Mouse (Mus musculus): Measurements from ENCODE around the gene Lrrc66. TPM values are rescaled to one million over a fixed set of nuclear protein-coding genes. Genes with fewer than 3 reads are reported as not detected.

The Lrrc66 gene
- polyA plus RNA-seq, 1 experiment from 2014 or later = not detected

- no peak overlapping the region for H3K4me2 ChIP-seq (replicated peaks)
- H3K9me3 ChIP-seq = no peaks in the 10 kb centered on the region
- no peak overlapping the region for H3K27ac ChIP-seq
- H3K4me1 ChIP-seq = peaks cover 7% of the 10 kb centered on the region; the same call in 1 of the 2 replicates
- WGBS = 97% methylated on average over 3 of the region's 3 CpGs
- ATAC-seq (ENCODE audit: low FRiP score, low read depth) = no peak
- peaks cover 59% of the 10 kb centered on the region for H3K36me3 ChIP-seq
- no peak overlapping the region for H3K4me3 ChIP-seq
- no peaks in the 10 kb centered on the region for H3K27me3 ChIP-seq
- H3K9ac ChIP-seq = no peak overlapping the region
These were observed 8.7 kb upstream of the Lrrc66 start for GRCm38 (mm10) chr5:73641058-73641457.

- ATAC-seq (ENCODE audit: low FRiP score, low read depth) = peak; percentile 66; the same call in 1 of the 2 replicates
- peaks cover 79% of the 10 kb centered on the region for H3K36me3 ChIP-seq
These were observed 5.2 kb upstream of the Lrrc66 start for GRCm38 (mm10) chr5:73637337-73638107.

GRCm38 (mm10) chr5:73633141-73633540 is 815 bp upstream of the Lrrc66 start:
- no peak; the same call in 1 of the 2 replicates for ATAC-seq (ENCODE audit: low FRiP score, low read depth)

More at GRCm38 (mm10) chr5:73637337-73638107, 5.2 kb upstream of the Lrrc66 start:
- Histone ChIP-seq H3K9me3 (peaks cover 7% of the 10 kb centered on the region), H3K27ac (no peak overlapping the region), H3K4me2 (replicated peaks) (no peak overlapping the region), H3K9ac (no peak overlapping the region), H3K27me3 (no peaks in the 10 kb centered on the region), H3K4me3 (no peak overlapping the region), H3K4me1 (peaks cover 3% of the 10 kb centered on the region; the same call in 1 of the 2 replicates)
- WGBS = 40% methylated on average over 8 of the region's 8 CpGs

GRCm38 (mm10) chr5:73631001-73631558 is 1.2 kb downstream of the Lrrc66 start:
- WGBS = 77% methylated on average over 10 of the region's 10 CpGs
- no peak overlapping the region for H3K27ac ChIP-seq
- peaks cover 7% of the 10 kb centered on the region for H3K9me3 ChIP-seq
- H3K36me3 ChIP-seq = peaks cover 31% of the 10 kb centered on the region
- H3K4me2 ChIP-seq (replicated peaks) = no peak overlapping the region
- H3K4me1 ChIP-seq = no peaks in the 10 kb centered on the region
- H3K4me3 ChIP-seq = no peak overlapping the region
- no peaks in the 10 kb centered on the region for H3K27me3 ChIP-seq
- no peak overlapping the region for H3K9ac ChIP-seq
- ATAC-seq (ENCODE audit: low FRiP score, low read depth) = no peak

More at GRCm38 (mm10) chr5:73633141-73633540, 815 bp upstream of the Lrrc66 start:
- no peak overlapping the region for H3K9ac ChIP-seq
- no peak overlapping the region for H3K4me2 ChIP-seq (replicated peaks)
- H3K4me3 ChIP-seq = no peak overlapping the region
- peaks cover 3% of the 10 kb centered on the region; the same call in 1 of the 2 replicates for H3K4me1 ChIP-seq
- H3K27me3 ChIP-seq = no peaks in the 10 kb centered on the region
- 66% methylated on average over 8 of the region's 8 CpGs for WGBS
- H3K27ac ChIP-seq = no peak overlapping the region
- peaks cover 45% of the 10 kb centered on the region for H3K36me3 ChIP-seq
- peaks cover 7% of the 10 kb centered on the region for H3K9me3 ChIP-seq

GRCm38 (mm10) chr5:73630141-73630540 is 2.2 kb downstream of the Lrrc66 start:
- H3K4me1 ChIP-seq = no peaks in the 10 kb centered on the region
- ATAC-seq (ENCODE audit: low FRiP score, low read depth) = no peak
- peaks cover 7% of the 10 kb centered on the region for H3K9me3 ChIP-seq
- WGBS = 81% methylated on average over 5 of the region's 5 CpGs
- H3K4me2 ChIP-seq (replicated peaks) = no peak overlapping the region
- H3K4me3 ChIP-seq = no peak overlapping the region
- no peak overlapping the region for H3K9ac ChIP-seq
- no peak overlapping the region for H3K27ac ChIP-seq
- no peaks in the 10 kb centered on the region for H3K27me3 ChIP-seq
- peaks cover 23% of the 10 kb centered on the region for H3K36me3 ChIP-seq

GRCm38 (mm10) chr5:73627991-73628390 is 4.3 kb downstream of the Lrrc66 start:
- 77% methylated on average over 15 of the region's 15 CpGs for WGBS

GRCm38 (mm10) chr5:73627559-73627958 is 4.8 kb downstream of the Lrrc66 start:
- no peak for ATAC-seq (ENCODE audit: low FRiP score, low read depth)
- Histone ChIP-seq H3K9ac (no peak overlapping the region), H3K4me2 (replicated peaks) (no peak overlapping the region), H3K9me3 (no peaks in the 10 kb centered on the region), H3K4me3 (no peak overlapping the region), H3K36me3 (0 out of 2 replicates have a peak, but pooled peaks cover 2% of the 10 kb centered on the region), H3K4me1 (no peaks in the 10 kb centered on the region), H3K27ac (no peak overlapping the region), H3K27me3 (no peaks in the 10 kb centered on the region)
- 57% methylated on average over 4 of the region's 4 CpGs for WGBS

More at GRCm38 (mm10) chr5:73627991-73628390, 4.3 kb downstream of the Lrrc66 start:
- H3K36me3 ChIP-seq = peaks cover 4% of the 10 kb centered on the region; the same call in 1 of the 2 replicates
- no peak overlapping the region for H3K4me2 ChIP-seq (replicated peaks)
- no peaks in the 10 kb centered on the region for H3K27me3 ChIP-seq
- H3K4me3 ChIP-seq = no peak overlapping the region
- no peak overlapping the region for H3K27ac ChIP-seq
- no peaks in the 10 kb centered on the region for H3K9me3 ChIP-seq
- no peaks in the 10 kb centered on the region for H3K4me1 ChIP-seq
- no peak for ATAC-seq (ENCODE audit: low FRiP score, low read depth)
- no peak overlapping the region for H3K9ac ChIP-seq

GRCm38 (mm10) chr5:73626842-73627241 is 5.5 kb downstream of the Lrrc66 start:
- no peak for ATAC-seq (ENCODE audit: low FRiP score, low read depth)
- no peaks in the 10 kb centered on the region for H3K9me3 ChIP-seq
- H3K4me3 ChIP-seq = no peak overlapping the region
- no peak overlapping the region for H3K4me2 ChIP-seq (replicated peaks)
- no peaks in the 10 kb centered on the region for H3K4me1 ChIP-seq
- H3K36me3 ChIP-seq = no peaks in the 10 kb centered on the region
- 71% methylated on average over 7 of the region's 7 CpGs for WGBS
- no peaks in the 10 kb centered on the region for H3K27me3 ChIP-seq
- H3K27ac ChIP-seq = no peak overlapping the region
- no peak overlapping the region for H3K9ac ChIP-seq

GRCm38 (mm10) chr5:73625505-73625904 is 6.8 kb downstream of the Lrrc66 start:
- Histone ChIP-seq H3K27me3 (no peaks in the 10 kb centered on the region), H3K9me3 (no peaks in the 10 kb centered on the region), H3K36me3 (no peaks in the 10 kb centered on the region), H3K27ac (no peak overlapping the region), H3K9ac (no peak overlapping the region), H3K4me1 (no peaks in the 10 kb centered on the region), H3K4me2 (replicated peaks) (no peak overlapping the region), H3K4me3 (no peak overlapping the region)
- no peak for ATAC-seq (ENCODE audit: low FRiP score, low read depth)
- 82% methylated on average over 1 of the region's 1 CpGs for WGBS

- Histone ChIP-seq H3K36me3 (no peaks in the 10 kb centered on the region), H3K9me3 (no peaks in the 10 kb centered on the region), H3K9ac (no peak overlapping the region), H3K4me3 (no peak overlapping the region), H3K27me3 (no peaks in the 10 kb centered on the region), H3K27ac (no peak overlapping the region), H3K4me1 (peaks cover 8% of the 10 kb centered on the region), H3K4me2 (replicated peaks) (no peak overlapping the region)
- no peak for ATAC-seq (ENCODE audit: low FRiP score, low read depth)
- 78% methylated on average over 1 of the region's 1 CpGs for WGBS
These were observed 13.4 kb downstream of the Lrrc66 start for GRCm38 (mm10) chr5:73618969-73619368.

- Histone ChIP-seq H3K27me3 (no peaks in the 10 kb centered on the region), H3K4me3 (no peak overlapping the region), H3K27ac (no peak overlapping the region), H3K9ac (no peak overlapping the region), H3K36me3 (no peaks in the 10 kb centered on the region), H3K9me3 (0 out of 2 replicates have a peak, but pooled peaks cover 7% of the 10 kb centered on the region), H3K4me2 (replicated peaks) (peak overlapping the region; percentile 11; the same call in 1 of the 2 replicates), H3K4me1 (peaks cover 8% of the 10 kb centered on the region)
- ATAC-seq (ENCODE audit: low FRiP score, low read depth) = no peak
- WGBS = 37% methylated on average over 7 of the region's 7 CpGs
These were observed 17.1 kb downstream of the Lrrc66 start for GRCm38 (mm10) chr5:73615211-73615610.

- Histone ChIP-seq H3K27me3 (no peaks in the 10 kb centered on the region), H3K36me3 (no peaks in the 10 kb centered on the region), H3K9me3 (0 out of 2 replicates have a peak, but pooled peaks cover 10% of the 10 kb centered on the region), H3K9ac (no peak overlapping the region), H3K4me3 (no peak overlapping the region), H3K4me1 (peaks cover 8% of the 10 kb centered on the region), H3K27ac (no peak overlapping the region), H3K4me2 (replicated peaks) (no peak overlapping the region)
- WGBS = 87% methylated on average over 8 of the region's 8 CpGs
- no peak for ATAC-seq (ENCODE audit: low FRiP score, low read depth)
These were observed 19.0 kb downstream of the Lrrc66 start for GRCm38 (mm10) chr5:73613296-73613695.
